Mouse (Mus musculus) lung, postnatal 4 days (tissue): Measurements from ENCODE around the gene Cwh43.

ENCODE experiments used
- DNase-seq, 2 experiments: peaks; one replicate each; pipeline ENCODE4 v3.0.0; 2021

Cwh43 gene

DNA sequence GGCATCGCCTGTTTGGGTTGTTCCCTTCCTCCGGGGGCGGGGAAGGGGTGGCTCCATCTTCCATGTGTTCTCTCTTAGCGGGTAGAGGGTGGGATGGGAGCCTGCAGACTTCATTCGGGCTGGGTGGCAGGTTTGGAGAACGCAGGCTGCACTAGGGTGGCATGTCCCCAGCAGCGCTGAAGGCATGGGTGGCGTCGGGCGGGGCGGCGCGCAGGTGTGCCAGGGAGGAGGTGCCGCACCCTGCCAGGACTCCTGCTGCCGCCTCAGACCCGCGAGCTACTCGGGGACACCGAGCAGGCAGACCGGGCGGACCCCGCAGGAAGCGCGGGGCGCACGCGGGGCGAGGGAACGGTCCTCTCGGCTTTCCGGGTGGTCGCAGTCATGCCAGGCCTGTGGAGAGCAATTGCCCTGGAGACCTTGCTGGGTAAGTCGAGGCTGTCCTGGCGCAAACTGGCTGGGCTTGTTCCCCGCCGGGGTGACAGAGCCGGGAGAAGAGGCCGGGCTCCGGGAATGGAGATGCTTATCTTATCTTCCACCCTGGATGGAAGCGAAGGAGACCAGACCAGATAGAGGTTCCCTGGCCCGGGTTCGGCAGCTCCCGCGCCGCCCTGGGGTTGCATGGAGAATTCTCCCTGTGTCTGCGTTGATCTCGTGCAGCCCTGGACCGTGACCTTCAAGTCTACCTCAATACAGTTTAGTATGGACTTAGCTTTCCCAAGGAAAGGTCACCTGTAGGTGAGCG lies at the start of gene Cwh43:
Gene Cwh43 (plus strand): TSS at position 95 of the 742 bp plus-strand sequence.
- no peak for DNase-seq

DNA sequence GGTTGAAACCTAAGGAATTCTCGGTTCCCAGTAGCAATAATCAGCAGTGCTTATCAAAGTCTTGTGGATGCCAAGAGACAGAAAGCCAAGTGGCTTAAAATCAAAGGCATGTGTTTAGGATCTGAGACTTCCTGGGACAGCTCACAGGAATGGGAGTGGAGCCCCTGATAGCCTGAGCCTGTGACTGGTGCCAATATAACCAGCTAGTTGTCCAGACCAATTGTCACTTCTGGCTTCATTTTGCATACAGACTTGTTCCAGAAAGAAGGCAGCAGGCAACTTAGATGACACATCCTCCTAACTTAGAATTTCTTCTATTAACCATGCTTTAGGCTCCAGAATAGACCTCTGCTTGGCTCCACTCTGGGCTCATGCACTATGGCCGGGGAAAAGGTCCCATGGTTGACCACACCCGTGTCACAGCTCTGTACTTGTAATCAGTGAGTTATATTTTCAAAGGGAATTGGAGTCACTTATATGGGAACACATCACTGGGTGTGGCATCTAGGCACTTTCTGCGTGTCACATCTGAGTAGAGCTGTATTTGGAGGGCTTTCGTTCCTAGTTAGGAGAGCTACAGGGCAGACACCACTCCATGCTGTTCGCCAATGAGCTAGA lies 46.6 kb upstream of the Cwh43 start:
- no peak for DNase-seq

DNA sequence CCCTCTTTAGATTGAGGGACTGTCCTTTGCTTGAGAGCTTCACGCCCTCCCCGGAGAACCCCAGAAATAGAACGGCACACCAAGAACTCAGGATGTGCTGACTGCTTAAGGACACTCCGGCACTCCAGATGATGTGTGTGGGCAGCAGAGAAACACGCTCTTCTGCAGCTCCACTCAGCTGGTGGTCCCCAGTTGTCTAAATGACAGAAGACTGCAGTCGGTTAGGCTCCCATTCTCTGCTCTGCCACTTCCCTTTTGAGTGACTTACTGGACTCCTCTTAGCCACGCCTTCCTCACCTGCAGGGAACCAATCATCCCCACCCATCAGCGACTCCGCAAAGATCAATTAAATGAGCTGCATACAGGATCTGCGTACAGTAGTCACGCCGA lies 46.1 kb upstream of the Cwh43 start:
- DNase-seq = no peak

DNA sequence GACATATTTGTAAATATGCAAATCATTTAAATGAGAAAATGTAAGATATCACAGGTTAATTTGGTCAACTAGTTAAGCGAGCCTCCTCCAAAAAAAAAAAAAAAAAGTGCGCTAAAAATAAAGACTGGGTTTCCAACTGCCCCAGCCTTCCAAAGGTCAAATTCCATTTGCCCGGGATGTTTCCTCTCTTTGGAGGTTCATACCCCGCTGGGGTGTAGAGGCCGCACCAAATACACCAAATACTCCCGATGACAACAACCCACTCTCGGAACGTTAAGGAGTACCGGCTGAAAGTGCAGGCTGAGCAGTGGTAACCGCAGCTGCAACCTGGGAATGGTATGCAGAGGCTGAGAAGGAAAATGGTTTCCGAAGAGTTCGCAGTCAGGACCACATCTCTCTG lies 45.6 kb upstream of the Cwh43 start:
- no peak for DNase-seq

DNA sequence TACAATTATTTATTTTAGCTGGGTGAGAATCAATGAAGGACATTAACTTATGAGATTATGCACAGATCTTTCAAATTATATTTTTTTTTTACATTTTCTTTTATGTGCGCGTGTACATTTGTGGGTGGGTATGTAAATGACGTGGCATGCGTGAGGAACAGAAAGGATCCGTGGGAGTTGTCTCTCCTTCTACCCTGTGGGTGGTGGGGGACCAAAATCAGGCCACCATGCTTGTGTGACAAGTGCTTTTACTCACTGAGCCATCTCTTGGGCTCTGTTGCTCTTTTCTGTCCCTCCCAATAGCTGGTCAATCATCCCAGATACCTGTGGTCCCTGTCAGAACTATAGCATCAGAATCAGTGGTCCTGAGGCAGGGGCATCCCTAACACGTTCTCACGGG lies 43.5 kb upstream of the Cwh43 start:
- DNase-seq = no peak

DNA sequence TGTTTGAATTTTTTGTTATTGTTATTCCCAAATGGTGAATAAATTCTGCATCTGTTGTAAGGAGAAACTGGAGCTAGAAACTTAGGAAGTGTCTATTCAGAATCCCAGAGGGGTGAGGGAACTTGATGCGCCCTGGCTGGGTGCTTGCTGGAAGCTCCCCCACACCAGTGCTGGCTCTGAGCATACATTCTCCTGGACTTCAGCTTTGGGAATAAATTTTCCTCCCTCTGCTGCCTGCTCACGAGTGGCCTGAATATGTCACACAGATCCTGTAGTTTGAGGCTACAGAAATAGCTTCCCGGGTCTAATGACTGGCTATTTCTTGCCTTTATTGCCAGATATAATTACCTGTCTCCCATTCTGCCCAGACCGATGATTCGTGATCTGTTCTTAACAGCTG lies 43.1 kb upstream of the Cwh43 start:
- DNase-seq = no peak

DNA sequence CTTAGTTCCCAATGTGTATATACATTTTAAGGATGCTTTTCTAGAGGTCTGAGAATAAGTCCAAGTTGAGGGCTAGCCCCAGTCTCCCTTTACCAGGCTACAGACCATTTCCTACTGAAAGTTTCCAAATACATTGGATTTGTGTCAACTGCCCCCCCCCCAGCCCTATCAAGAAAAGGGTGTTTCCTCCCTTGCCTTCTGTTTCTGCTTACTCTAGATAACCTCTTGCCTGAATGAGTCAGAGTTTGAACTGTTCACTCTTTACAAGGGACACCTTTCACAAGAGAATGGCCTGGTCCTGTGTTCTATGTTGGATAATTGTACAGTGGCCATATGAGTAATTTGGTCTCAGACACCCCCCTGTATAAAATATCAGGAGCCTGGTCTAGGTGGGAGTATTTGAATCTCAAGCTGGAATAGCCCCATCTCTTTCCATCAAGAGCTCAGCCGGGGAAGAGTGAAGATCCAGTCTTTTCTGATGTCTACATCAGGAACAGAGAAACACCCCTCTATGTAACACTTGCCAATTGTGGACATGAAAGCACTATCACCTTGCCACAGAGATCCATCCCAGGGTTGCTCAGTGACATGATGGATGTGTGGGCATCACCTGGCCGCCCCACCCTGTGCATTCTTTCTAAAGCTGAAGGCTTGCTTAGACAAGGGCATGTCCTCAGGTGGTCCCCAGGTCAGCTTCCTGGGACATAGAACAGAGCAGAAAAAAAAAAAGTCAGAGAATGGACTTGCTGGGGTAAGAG lies 41.6 kb upstream of the Cwh43 start:
- DNase-seq = no peak

DNA sequence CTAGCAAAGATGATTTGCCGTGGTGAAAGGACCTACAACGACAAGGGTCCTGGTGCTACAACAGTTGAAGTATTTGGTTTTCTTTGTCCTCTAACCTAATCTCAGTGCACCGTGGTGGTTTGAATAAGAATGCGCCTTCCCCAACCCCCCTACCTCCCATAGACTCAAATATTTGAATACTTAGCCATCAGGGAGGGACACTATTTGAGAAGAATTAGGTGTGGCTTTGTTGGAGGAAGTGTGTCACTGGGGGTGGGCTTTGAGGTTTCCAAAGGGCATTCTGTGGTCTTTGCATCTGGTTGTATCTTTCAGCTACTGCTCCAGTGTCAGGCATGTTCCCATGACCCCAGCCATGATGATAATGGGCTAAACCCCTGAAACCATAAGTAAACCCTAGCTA lies 38.0 kb upstream of the Cwh43 start:
- no peak for DNase-seq

DNA sequence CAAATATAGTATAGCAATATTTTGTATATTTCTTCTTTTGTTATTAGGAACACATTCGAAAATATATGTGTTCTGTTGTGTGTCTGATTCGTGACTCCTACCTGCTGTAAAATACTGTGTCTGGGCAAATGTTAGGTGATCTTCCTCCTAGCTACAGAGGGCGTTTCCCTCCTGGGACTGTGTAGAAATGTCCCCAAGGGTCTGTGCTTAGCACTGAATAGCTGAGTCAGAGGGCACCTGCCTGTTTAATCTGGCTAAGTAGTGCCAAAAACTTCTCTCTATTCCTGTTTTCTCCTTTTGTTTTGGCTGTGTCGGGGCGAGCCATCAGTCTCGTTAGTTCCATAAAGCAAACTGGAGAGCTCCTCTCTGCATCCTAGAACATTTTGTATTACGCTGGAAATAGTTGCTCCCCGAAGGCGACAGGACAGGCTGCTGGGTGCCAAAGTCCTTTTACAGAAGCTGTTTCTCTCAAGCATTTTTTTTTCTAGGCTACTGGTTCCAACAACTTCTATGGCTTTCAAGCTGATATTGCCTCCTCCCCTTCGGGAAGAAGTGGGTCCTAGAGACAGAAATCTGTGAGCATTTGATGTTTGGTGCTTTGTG lies 36.9 kb upstream of the Cwh43 start:
- no peak for DNase-seq

DNA sequence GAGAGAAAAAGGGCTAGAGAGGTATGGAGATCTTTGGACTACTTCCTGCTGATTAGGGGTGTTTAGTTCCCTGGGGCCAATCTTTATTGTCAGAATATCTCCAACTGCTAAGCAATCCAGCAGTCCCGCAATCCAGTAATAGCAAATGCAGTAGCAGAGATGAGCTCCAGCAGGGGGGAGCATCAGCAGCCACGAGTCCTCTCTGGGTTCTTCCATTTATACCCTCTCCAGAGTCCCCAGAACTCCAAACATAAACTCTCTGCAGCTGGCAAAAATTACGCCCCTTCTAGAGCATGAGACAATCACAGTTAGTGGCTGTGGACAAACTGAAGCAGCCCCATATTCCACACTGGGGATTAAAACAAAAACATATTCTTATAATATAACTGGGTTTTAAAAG lies 36.1 kb upstream of the Cwh43 start:
- no peak for DNase-seq

DNA sequence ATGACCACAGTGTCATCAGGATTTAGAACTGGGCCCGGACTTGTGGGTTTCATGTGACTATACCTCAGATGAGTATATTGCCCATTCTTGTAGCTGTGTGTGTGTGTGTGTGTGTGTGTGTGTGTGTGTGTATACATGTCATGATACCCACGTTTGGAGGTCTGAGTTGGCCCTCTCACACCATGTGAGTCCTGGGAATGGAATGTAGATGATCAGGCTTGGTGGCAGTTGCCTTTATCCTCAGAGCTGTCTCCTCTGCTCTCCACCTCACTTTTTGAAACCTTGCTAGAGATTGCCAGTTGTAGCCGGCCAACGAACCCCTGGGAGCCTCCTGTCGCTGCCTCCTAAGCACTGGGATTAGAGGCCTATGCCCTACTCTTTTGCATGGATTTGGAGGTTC lies 33.3 kb upstream of the Cwh43 start:
- no peak for DNase-seq

DNA sequence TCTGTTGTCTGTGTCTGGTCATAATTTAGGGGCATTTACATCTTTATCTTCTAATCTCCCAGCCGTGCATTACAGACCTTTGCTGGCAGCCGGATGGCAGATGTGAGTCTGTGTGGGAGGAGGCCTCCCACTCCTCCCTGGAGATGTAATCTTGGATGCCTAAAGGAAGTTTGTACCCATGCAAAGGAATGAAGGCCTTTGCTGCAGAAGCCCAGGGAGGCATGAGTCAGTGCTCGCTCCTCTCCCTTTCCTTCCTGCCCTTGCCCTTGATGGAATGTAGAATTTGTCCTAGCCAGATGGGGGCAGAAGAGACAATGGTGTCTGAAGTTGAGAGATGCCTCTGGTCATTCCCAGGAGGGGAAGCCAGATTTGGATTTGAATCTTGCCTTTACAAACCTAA lies 32.7 kb upstream of the Cwh43 start:
- no peak for DNase-seq

DNA sequence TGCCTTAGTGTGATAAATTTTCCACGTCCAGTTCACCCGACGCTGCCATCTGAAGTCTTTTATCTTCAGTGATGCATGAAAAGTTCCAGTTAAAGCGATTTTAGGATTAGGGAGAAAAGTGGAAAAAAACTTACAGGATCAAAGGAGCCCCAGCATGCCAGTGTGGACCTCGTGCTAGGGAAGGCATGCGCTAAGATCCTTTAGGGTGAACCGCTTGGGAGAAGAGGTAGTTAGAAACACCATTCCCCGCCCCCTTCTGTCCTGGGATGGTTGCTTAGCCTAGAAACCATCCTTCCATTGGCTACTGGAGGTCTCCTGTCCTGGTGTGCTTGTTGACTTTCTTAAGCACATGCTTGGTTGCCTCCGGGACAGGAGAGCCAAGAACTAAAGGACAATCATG lies 29.8 kb upstream of the Cwh43 start:
- no peak for DNase-seq

DNA sequence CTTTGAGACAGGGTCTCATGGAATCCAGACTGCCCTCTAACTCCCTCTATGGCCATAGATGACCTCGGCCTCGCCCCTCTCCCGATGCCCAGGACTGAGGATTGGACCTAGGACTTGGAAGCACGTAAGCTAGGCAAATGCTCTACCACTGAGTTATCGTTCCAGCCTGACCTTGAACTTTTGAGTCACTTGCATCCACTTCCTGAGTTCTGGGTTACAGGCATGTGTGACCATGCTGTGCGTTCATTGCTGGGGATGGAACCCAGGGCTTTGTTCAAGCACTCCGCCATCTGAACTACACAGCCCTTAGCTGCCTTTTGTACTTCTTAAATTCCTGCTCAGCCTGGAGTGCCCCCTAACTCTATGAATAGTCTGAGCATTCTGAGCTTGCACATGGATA lies 29.4 kb upstream of the Cwh43 start:
- no peak for DNase-seq

DNA sequence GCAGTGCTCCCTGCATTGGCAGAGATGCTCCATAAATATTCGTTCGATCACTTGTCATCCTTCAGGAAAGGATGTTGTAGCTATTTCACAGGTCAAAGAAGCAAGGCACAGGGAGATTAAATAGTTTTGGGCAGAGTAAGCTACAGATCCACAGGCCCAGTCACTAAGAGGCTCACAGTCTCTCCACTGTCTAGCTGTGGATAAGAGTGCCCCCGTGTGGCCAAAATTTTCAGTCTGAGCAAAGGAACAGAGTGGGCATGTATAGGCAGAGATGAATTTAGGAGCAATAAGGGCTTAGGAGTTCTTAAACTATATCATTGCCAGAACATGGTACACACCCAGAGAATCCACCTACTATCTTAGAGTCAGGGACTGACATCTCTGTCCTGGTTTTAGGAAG lies 26.0 kb upstream of the Cwh43 start:
- peak; percentile 61 to 85 for DNase-seq

DNA sequence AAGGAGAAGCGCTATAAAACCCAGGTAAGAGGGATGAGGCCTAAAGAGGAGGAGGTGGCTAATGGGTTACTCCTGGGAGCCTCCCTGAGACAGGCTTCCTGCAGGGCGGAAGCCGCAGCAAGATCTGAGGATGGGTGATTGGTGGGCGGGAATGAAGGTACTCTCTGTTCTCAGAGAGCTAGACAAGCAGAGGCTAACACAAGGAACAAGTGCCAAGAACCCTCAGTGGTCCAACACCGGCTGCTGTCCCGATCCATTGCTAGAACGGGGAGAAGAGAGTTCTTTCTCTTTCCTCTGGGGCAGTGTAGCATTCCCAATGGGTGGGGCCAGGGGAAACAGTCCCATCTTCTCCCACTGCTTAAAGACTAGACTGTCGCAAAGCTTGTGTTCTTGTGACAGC lies 25.0 kb upstream of the Cwh43 start:
- DNase-seq = no peak

DNA sequence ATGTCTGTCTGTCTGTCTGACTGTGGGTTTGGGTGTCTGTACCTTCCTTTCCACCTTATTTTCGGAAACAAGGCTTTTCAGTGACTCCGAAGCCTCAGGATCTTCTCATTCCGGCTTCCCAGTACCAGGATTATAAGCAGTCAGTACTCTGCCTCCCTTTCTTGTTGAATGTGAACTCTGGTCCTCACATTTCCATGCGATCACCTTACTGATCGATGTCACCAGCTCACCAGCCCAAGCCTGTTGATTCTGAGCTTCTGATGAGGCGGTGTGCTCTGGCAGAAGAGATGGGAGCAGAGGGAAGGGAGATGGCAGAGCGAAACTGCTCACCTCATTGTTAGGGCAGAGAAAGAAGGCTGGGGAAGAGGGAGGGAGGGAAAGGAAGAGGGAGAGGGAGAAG lies 24.4 kb upstream of the Cwh43 start:
- DNase-seq = no peak

DNA sequence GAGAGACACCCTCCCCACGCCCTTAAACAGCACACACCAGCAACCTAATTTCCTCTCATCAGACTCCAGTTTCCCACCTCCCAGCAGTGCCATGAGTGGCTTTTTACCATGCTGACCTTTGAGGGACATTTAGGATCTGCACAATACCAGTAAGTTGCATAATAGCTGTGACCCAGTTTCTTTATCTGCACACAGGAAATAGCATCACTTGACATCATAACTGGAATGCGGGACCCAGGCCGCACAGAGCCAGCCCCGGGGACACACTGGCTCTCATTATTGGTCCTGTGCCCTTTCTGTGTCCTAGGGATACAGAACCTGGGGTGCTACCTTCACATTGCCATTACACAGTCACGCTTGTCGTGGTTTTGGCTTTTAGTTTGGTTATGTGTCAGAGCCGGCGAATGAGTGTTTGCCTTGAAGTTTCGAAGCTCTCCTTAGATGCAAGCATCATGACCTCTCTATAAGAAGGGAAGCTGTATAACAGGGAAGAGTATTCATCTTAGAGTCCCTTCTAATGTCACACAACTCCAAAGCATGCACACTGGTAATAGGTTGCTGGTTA lies 23.8 kb upstream of the Cwh43 start:
- no peak for DNase-seq

DNA sequence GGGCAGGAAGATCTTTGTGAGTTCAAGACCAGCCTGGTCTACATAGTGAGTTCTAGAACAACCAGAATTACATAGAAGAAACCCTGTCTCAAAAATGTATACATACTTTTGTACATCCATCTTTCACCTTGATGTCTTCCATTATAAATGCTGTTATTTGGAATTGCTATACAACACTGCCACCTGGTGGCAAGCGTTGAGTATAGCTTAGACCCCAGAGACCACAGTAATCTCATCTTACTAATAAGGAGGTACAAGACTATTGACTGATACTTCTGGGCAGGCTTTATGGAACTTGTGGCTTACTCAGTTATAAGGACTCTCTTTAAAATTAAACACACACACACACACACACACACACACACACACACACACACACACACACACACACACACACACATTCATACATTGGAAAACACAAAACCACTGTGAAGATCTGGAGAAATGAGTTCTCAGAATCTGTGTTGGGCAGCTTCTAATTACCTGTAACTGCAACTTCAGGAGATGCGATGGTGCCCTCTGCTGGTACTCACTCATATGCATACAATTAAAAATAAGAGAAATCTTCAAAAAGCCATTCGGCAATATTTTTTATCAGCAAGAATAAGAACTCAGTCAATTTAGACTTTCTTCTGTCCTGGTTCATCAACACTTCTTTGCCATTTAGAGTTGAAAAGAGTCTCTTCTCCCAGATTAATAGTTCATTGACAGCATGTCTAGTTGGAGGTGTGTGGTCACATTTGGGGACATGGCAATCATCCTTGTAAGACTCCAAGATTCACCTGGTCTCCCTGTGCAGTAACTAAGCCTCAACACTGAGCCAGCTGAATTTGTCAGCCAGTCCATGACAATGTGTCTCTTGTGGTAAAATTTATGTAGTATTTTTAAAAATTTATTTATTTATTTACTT lies 22.9 kb upstream of the Cwh43 start:
- DNase-seq = peak in 1 of 2 experiments; percentile 73

DNA sequence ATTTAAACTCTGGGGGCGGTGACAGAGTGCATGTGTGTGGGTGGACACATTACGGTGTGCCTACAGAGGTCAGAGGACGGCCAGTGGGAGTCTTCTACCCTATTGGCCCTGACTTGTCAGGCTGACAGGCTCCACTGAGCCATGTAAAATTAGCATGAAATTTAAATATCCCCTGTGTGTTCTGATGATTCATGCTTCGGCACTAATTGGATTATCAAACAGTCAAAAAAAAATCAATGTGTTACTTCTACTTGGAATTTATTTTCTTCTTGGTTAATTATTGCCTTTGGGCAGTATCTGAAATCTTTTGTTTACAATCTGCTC lies 22.3 kb upstream of the Cwh43 start:
- no peak for DNase-seq

DNA sequence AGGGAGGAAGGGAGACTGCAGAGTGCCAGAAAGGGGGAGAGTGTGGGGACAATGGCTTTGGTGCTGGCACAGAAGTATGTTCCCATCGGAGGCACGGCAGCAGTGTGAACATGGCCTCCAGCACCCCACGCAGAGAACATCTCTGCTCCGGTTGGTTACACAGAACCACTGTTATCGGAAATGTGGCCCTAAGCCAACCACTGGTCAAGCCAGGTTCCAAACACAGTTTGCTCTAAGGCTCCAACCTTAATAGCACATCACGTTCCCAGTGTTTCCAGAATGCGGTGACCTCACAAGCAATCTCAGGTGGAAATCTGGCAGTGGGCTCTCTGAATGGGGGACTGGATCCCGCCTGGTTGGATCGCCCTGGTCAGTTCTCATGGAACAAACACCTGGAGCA lies 12.8 kb upstream of the Cwh43 start:
- DNase-seq = no peak

DNA sequence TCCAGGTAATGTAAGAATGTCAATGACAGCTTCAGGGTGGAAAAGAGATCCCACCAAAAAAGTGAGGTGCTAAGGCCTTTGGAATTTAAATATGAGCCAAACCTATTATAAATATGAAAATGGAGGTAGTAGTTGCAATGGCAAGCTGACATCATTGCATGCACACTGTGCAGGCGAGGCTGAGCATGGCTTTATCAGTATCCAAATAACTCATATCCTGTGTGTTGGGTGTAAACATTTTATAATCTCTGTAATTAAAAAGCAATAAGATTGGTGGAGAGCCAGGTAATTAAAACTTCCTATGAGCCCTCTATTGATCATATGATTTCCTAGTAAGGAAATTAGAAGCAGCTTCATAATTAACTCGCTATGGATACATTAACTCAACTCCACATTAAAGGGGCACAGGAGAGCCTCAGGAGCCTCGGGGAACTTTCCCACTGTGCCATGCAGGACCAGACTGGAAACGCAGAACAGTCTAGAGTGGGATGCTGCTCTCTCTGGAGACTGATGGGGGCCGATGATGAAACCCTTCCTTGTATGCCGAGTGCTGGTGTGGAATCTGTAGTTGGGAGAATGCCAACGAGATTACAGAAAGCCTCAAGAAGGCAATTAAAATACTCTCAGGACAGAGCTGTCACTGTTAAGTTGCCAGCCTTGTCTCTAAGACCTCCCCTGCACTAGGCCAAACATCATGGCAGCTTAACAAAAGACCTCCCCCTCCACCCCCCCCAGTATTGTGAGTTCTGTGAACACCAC lies 5.9 kb upstream of the Cwh43 start:
- DNase-seq = no peak
